Mouse (Mus musculus) heart, adult 2 months (tissue): ENCODE data around the gene Ip6k3. TPM values are rescaled to one million over a fixed set of nuclear protein-coding genes. Genes with fewer than 3 reads are reported as not detected.

ENCODE experiments used
- DNase-seq, 2 experiments: peaks; one replicate each; pipeline ENCODE4 v3.0.0; 2021
- H3K27ac ChIP-seq: fragments of 200-600 bp; 2 replicates; pipeline ENCODE4 v1.8.1; 2022
- H3K27me3 ChIP-seq: fragments of 200-500 bp; 2 replicates; pipeline ENCODE4 v1.6.1; 2012; ENCODE audit warnings: mild to moderate bottlenecking, low read length, inconsistent platforms, mixed read lengths; ENCODE audit not compliant: control insufficient read depth, insufficient read depth
- H3K36me3 ChIP-seq: fragments of 200-500 bp; 2 replicates; pipeline ENCODE4 v1.6.1; 2012; ENCODE audit warnings: low read length, inconsistent platforms; ENCODE audit not compliant: control insufficient read depth, insufficient read depth
- H3K4me1 ChIP-seq: fragments of 200-500 bp; 2 replicates; pipeline ENCODE4 v1.6.1; 2011; ENCODE audit warnings: low read length; ENCODE audit not compliant: control insufficient read depth, insufficient read depth
- H3K4me3 ChIP-seq: fragments of 200-600 bp; 2 replicates; pipeline ENCODE4 v1.8.1; 2022
- H3K79me2 ChIP-seq: fragments of 200-500 bp; replicated peaks from 2 replicates; pipeline ENCODE4 v1.6.1; 2012; ENCODE audit warnings: mild to moderate bottlenecking, inconsistent platforms, low read length, moderate library complexity, mixed read lengths; ENCODE audit not compliant: control insufficient read depth, insufficient read depth
- H3K9ac ChIP-seq: fragments of 200-500 bp; 2 replicates; pipeline ENCODE4 v1.6.1; 2012; ENCODE audit warnings: low read depth, mild to moderate bottlenecking, control low read depth, inconsistent platforms, low read length, mixed read lengths
- CTCF ChIP-seq: fragments of 200-600 bp; IDR thresholded peaks from 2 replicates; pipeline ENCODE4 v1.8.1; 2022; ENCODE audit warnings: antibody characterized with exemption, mild to moderate bottlenecking, moderate library complexity
- EP300 ChIP-seq: fragments of 200-500 bp; IDR thresholded peaks from 2 replicates; pipeline ENCODE4 v1.6.1; 2011; ENCODE audit warnings: low read depth, low read length, control low read depth; ENCODE audit not compliant: insufficient read depth
- POLR2A ChIP-seq: fragments of 200-500 bp; IDR thresholded peaks from 2 replicates; pipeline ENCODE4 v1.6.1; 2011; ENCODE audit warnings: mild to moderate bottlenecking, low read depth, low read length, control low read depth; ENCODE audit not compliant: insufficient read depth
- WGBS: fragments of 180-500 bp; shearing (Covaris S2); methylation state at CpG from one replicate; pipeline ENCODE4 v1.1.7; 2018; 5-methylcytosine and 5-hydroxymethylcytosine counted together
- intact Hi-C: fragments of 180-260 bp; cut with DNase I; formaldehyde crosslinking; loops from one replicate; pipeline ENCODE4 v1.15.1; 2025
- polyA plus RNA-seq: library from polyadenylated mRNA; depleted of rRNA; stranded (reverse); fragments of >200 nt; gene quantifications from 2 replicates; pipeline ENCODE4 v1.2.3, GENCODE M21; 2012; rRNA removed
- total RNA-seq, 2 experiments: library from RNA; stranded (reverse); gene quantifications; 2 replicates each; pipeline ENCODE4 v1.2.3; 2021

Ip6k3 gene
- total and polyA plus RNA-seq, 3 experiments: 4.1 to 10.1 (median 5.6) TPM

DNA sequence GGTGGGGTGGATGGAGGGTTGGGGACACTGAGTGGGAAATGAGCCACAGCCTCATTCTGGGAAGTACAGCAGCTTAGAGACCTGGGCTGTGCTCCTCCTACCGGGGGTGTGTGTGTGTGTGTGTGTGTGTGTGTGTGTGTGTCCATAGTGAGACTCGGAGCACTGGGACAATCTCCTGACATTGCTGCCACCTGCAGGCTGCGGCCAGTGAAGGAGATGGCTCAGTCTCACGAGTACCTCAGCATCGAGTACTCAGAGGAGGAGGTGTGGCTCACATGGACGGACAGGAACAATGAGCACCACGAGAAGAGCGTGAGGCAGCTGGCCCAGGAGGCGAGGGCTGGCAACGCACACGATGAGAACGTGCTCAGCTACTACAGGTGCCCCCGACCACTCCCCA, 71.9 kb downstream of the Ip6k3 start:
- DNase-seq: no peak
- intact Hi-C loops: no loop called here

More for the DNA sequence above, 71.9 kb downstream of the Ip6k3 start:
- Histone ChIP-seq H3K9ac (no peak overlapping the region), H3K27me3 (no peaks in the 10 kb centered on the region), H3K36me3 (no peaks in the 10 kb centered on the region), H3K4me3 (no peak overlapping the region), H3K4me1 (no peaks in the 10 kb centered on the region), H3K27ac (no peak overlapping the region), H3K79me2 (no peaks in the 10 kb centered on the region)
- WGBS: 38% methylated on average over 13 of the region's 13 CpGs
- peak; percentile 38 for TF ChIP-seq CTCF
- TF ChIP-seq POLR2A: no peak
- no peak for TF ChIP-seq EP300

Other genes starting within 250 kb of the Ip6k3 start
- gene Phf1, start 234.7 kb downstream of the Ip6k3 start, total RNA-seq: 10 to 100 TPM; 17.8 to 18.1 TPM
- 35.3 and 36.8 TPM in 2 replicates for gene Phf1, start 234.7 kb downstream of the Ip6k3 start, polyA plus RNA-seq
- 10 to 100 TPM; 78.6 to 94.2 TPM for gene Cuta, start 228.2 kb downstream of the Ip6k3 start, total RNA-seq
- 85.1 and 96.6 TPM in 2 replicates for gene Cuta, start 228.2 kb downstream of the Ip6k3 start, polyA plus RNA-seq
- gene Syngap1, start 226.5 kb downstream of the Ip6k3 start, total RNA-seq: 1 to 10 TPM; 4.1 to 4.2 TPM
- 6.7 and 9.0 TPM in 2 replicates for gene Syngap1, start 226.5 kb downstream of the Ip6k3 start, polyA plus RNA-seq
- 1 to 10 TPM; 1.5 to 3.5 TPM for gene Zbtb9, start 194.6 kb downstream of the Ip6k3 start, total RNA-seq
- 2.4 and 2.8 TPM in 2 replicates for gene Zbtb9, start 194.6 kb downstream of the Ip6k3 start, polyA plus RNA-seq
- gene Bak1, start 138.8 kb downstream of the Ip6k3 start, total RNA-seq: 10 to 100 TPM; 15.0 to 16.9 TPM
- gene Bak1, start 138.8 kb downstream of the Ip6k3 start, polyA plus RNA-seq: 35.0 and 35.9 TPM in 2 replicates
- gene Itpr3, start 110.5 kb downstream of the Ip6k3 start, total RNA-seq: 1 to 10 TPM; 4.6 to 6.2 TPM
- gene Itpr3, start 110.5 kb downstream of the Ip6k3 start, polyA plus RNA-seq: 3.4 and 6.7 TPM in 2 replicates
- 100 to 1,000 TPM; 296 to 343 TPM for gene Uqcc2, start 33.9 kb downstream of the Ip6k3 start, total RNA-seq
- gene Uqcc2, start 33.9 kb downstream of the Ip6k3 start, polyA plus RNA-seq: 288 and 395 TPM in 2 replicates
- 10 to 100 TPM; 30.0 to 31.4 TPM for gene Lemd2, start 36.7 kb upstream of the Ip6k3 start, total RNA-seq
- 38.3 and 39.5 TPM in 2 replicates for gene Lemd2, start 36.7 kb upstream of the Ip6k3 start, polyA plus RNA-seq